Comparison of ENCODE assay signal across 10 mouse cellular contexts in genomic region chr2:25183336-25183735, GRCm38 (mm10). TPM values are rescaled to one million over a fixed set of nuclear protein-coding genes. Genes with fewer than 3 reads are reported as not detected.
DNase-seq lines count a peak whose midpoint lies in the region; ATAC-seq lines count a peak whose summit lies in the region.
"Had no signal": no experiment of that assay in that cellular context is flagged by ENCODE, and none has a peak within 500 bp of the region (broad histone marks: within the 10 kb centered on the region; RNA-seq: fewer than 3 reads in every experiment).

No protein-coding gene starts in this region.

- no peaks in the 10 kb centered on the region; the same call in 1 of the 2 replicates for H3K36me3 ChIP-seq in heart, embryonic 14.5 days (ENCODE audit: control insufficient read depth, insufficient read depth, low read length)
- H3K36me3 ChIP-seq in forebrain, embryonic 15.5 days: no peaks in the 10 kb centered on the region
- no peaks in the 10 kb centered on the region for H3K36me3 ChIP-seq in midbrain, embryonic 15.5 days (replicated peaks)

- WGBS in heart, embryonic 14.5 days: 64% methylated on average over 2 of the region's 2 CpGs
- 28% methylated on average over 2 of the region's 2 CpGs for WGBS in forebrain, embryonic 15.5 days
- 49% methylated on average over 2 of the region's 2 CpGs for WGBS in midbrain, embryonic 15.5 days

- ATAC-seq in heart, embryonic 14.5 days (ENCODE audit: insufficient number of reproducible peaks, insufficient read depth, low FRiP score, low read depth): no peak
- ATAC-seq in forebrain, embryonic 15.5 days (replicated peaks): no peak
- no peak for ATAC-seq in midbrain, embryonic 15.5 days (replicated peaks)

- H3K4me1 ChIP-seq in heart, embryonic 14.5 days (ENCODE audit: control insufficient read depth in 2 of 2, insufficient read depth in 2 of 2, low read length in 2 of 2): peaks cover 12 to 17% of the 10 kb centered on the region in 2 experiments; a peak in 3 of 4 replicates
- peaks cover 75% of the 10 kb centered on the region for H3K4me1 ChIP-seq in forebrain, embryonic 15.5 days
- H3K4me1 ChIP-seq in midbrain, embryonic 15.5 days: peaks cover 38% of the 10 kb centered on the region

- intact Hi-C loops in left cerebral cortex, postnatal 4 days (cut with DNase I): no loop called here

- no peak for DNase-seq in heart, adult 8-10 months (ENCODE audit: low spot score)
- DNase-seq in CD4-positive helper T cell, adult 2 months (ENCODE audit: low read depth, low spot score): peak; percentile 27
- DNase-seq in adrenal gland, postnatal 10 days: no peak
- DNase-seq in frontal cortex, postnatal 10 days (ENCODE audit: low spot score in 2 of 2): no peak
- DNase-seq in left cerebral cortex, postnatal 4 days: no peak
- DNase-seq: liver had no signal

- H3K9me3 ChIP-seq in heart, embryonic 14.5 days (ENCODE audit: control insufficient read depth, low read length): no peaks in the 10 kb centered on the region
- H3K9me3 ChIP-seq in forebrain, embryonic 15.5 days: no peaks in the 10 kb centered on the region
- H3K9me3 ChIP-seq in midbrain, embryonic 15.5 days: no peaks in the 10 kb centered on the region

- H3K9ac ChIP-seq in heart, embryonic 14.5 days (ENCODE audit: low read length): 0 out of 2 replicates have a peak overlapping the region, but pooled peaks have one; percentile 23
- H3K9ac ChIP-seq in forebrain, embryonic 15.5 days (replicated peaks): no peak overlapping the region
- no peak overlapping the region for H3K9ac ChIP-seq in midbrain, embryonic 15.5 days

- no peak overlapping the region; a peak in 1 of 4 replicates for H3K4me3 ChIP-seq in heart, embryonic 14.5 days (ENCODE audit: control insufficient read depth in 1 of 2, insufficient read depth in 1 of 2, low read depth in 1 of 2, low read length in 2 of 2)
- peak overlapping the region; percentile 73 for H3K4me3 ChIP-seq in forebrain, embryonic 15.5 days
- H3K4me3 ChIP-seq in midbrain, embryonic 15.5 days: peak overlapping the region; percentile 65

- peaks cover 42% of the 10 kb centered on the region for H3K27me3 ChIP-seq in heart, embryonic 14.5 days (ENCODE audit: control insufficient read depth, insufficient read depth, low read length)
- no peaks in the 10 kb centered on the region for H3K27me3 ChIP-seq in forebrain, embryonic 15.5 days
- no peaks in the 10 kb centered on the region for H3K27me3 ChIP-seq in midbrain, embryonic 15.5 days (replicated peaks)

- H3K27ac ChIP-seq in heart, embryonic 14.5 days (replicated peaks in 1 of 2; ENCODE audit: control insufficient read depth in 1 of 2, insufficient read depth in 1 of 2, low read depth in 2 of 2, low read length in 2 of 2): no peak overlapping the region
- H3K27ac ChIP-seq in forebrain, embryonic 15.5 days (replicated peaks): 0 out of 2 replicates have a peak overlapping the region, but pooled peaks have one; percentile 88
- no peak overlapping the region for H3K27ac ChIP-seq in midbrain, embryonic 15.5 days

- peak overlapping the region; percentile 95 for H3K4me2 ChIP-seq in heart, embryonic 14.5 days (ENCODE audit: low read length)
- peak overlapping the region; percentile 83 for H3K4me2 ChIP-seq in forebrain, embryonic 15.5 days (replicated peaks)
- H3K4me2 ChIP-seq in midbrain, embryonic 15.5 days: peak overlapping the region; percentile 77

RNA-seq across cellular contexts. Expression of gene Nrarp, which starts 2.8 kb away (rescaled TPM):
- 11.9 and 13.9 TPM in 2 replicates for polyA plus RNA-seq in heart, embryonic 14.5 days (2014; fragmentation: Nextera tagmentation; extraction: Ambion mirVana)
- total RNA-seq in heart, adult 8-10 months (2022): 1 to 10 TPM; 5.0 to 9.4 (median 9.2) TPM
- polyA plus RNA-seq in forebrain, embryonic 15.5 days (2015; fragmentation: Nextera tagmentation; extraction: Ambion mirVana): 25.2 and 27.5 TPM in 2 replicates
- polyA plus RNA-seq in midbrain, embryonic 15.5 days (2015; fragmentation: Nextera tagmentation; extraction: Ambion mirVana): 15.3 and 18.1 TPM in 2 replicates
- total RNA-seq in adrenal gland, postnatal 10 days (2021): 10 to 100 TPM; 15.1 to 15.5 TPM
- 10 to 100 TPM; 32.5 to 35.0 TPM for total RNA-seq in left cerebral cortex, postnatal 4 days (2021)

RNA-seq across cellular contexts. Expression of gene Tor4a, which starts 13.3 kb away (rescaled TPM):
- polyA plus RNA-seq in heart, embryonic 14.5 days (2014; fragmentation: Nextera tagmentation; extraction: Ambion mirVana): 6.5 and 8.0 TPM in 2 replicates
- 1 to 10 TPM; 3.9 to 5.0 (median 4.7) TPM for total RNA-seq in heart, adult 8-10 months (2022)
- 1.3 and 1.6 TPM in 2 replicates for polyA plus RNA-seq in forebrain, embryonic 15.5 days (2015; fragmentation: Nextera tagmentation; extraction: Ambion mirVana)
- 1.9 and 2.0 TPM in 2 replicates for polyA plus RNA-seq in midbrain, embryonic 15.5 days (2015; fragmentation: Nextera tagmentation; extraction: Ambion mirVana)
- 10 to 100 TPM; 13.9 to 19.5 TPM for total RNA-seq in adrenal gland, postnatal 10 days (2021)
- 1 to 10 TPM; 1.4 to 1.8 TPM for total RNA-seq in left cerebral cortex, postnatal 4 days (2021)

RNA-seq across cellular contexts. Expression of gene Nelfb, which starts 28.0 kb away (rescaled TPM):
- 58.4 and 65.9 TPM in 2 replicates for polyA plus RNA-seq in heart, embryonic 14.5 days (2014; fragmentation: Nextera tagmentation; extraction: Ambion mirVana)
- 10 to 100 TPM; 38.5 to 49.3 (median 39.5) TPM for total RNA-seq in heart, adult 8-10 months (2022)
- 96.7 and 102 TPM in 2 replicates for polyA plus RNA-seq in forebrain, embryonic 15.5 days (2015; fragmentation: Nextera tagmentation; extraction: Ambion mirVana)
- 126 and 129 TPM in 2 replicates for polyA plus RNA-seq in midbrain, embryonic 15.5 days (2015; fragmentation: Nextera tagmentation; extraction: Ambion mirVana)
- total RNA-seq in adrenal gland, postnatal 10 days (2021): 10 to 100 TPM; 46.3 to 48.8 TPM
- 10 to 100 TPM; 62.6 to 65.1 TPM for total RNA-seq in left cerebral cortex, postnatal 4 days (2021)

RNA-seq across cellular contexts. Expression of gene Stpg3, which starts 31.1 kb away (rescaled TPM):
- not detected in 2 replicates for polyA plus RNA-seq in heart, embryonic 14.5 days (2014; fragmentation: Nextera tagmentation; extraction: Ambion mirVana)
- not detected for total RNA-seq in heart, adult 8-10 months (2022)
- not detected in 2 replicates for polyA plus RNA-seq in forebrain, embryonic 15.5 days (2015; fragmentation: Nextera tagmentation; extraction: Ambion mirVana)
- not detected in 2 replicates for polyA plus RNA-seq in midbrain, embryonic 15.5 days (2015; fragmentation: Nextera tagmentation; extraction: Ambion mirVana)
- not detected for total RNA-seq in adrenal gland, postnatal 10 days (2021)
- not detected for total RNA-seq in left cerebral cortex, postnatal 4 days (2021)
- total RNA-seq: gastrocnemius, adult 8-10 months had no signal

RNA-seq across cellular contexts. Expression of gene Fam166a, which starts 35.2 kb away (rescaled TPM):
- 0.93 TPM in 1 of 2 replicates, not detected in the other for polyA plus RNA-seq in heart, embryonic 14.5 days (2014; fragmentation: Nextera tagmentation; extraction: Ambion mirVana)
- total RNA-seq in heart, adult 8-10 months (2022): not detected
- 1.2 TPM in 1 of 2 replicates, not detected in the other for polyA plus RNA-seq in forebrain, embryonic 15.5 days (2015; fragmentation: Nextera tagmentation; extraction: Ambion mirVana)
- polyA plus RNA-seq in midbrain, embryonic 15.5 days (2015; fragmentation: Nextera tagmentation; extraction: Ambion mirVana): 0.43 and 0.78 TPM in 2 replicates
- total RNA-seq in adrenal gland, postnatal 10 days (2021): not detected
- total RNA-seq in left cerebral cortex, postnatal 4 days (2021): not detected
- total RNA-seq: gastrocnemius, adult 8-10 months had no signal

Comparison
In these comparisons a context has a peak if more than half of its experiments do, and no peak if none do; other contexts are left out.
1. H3K4me3 ChIP-seq: peak in forebrain, embryonic 15.5 days (single experiment) and midbrain, embryonic 15.5 days (single experiment); none in heart, embryonic 14.5 days (0 of 2).
2. Peak in every context shown above with its lines, with median percentiles within 50 percentile points of each other: H3K4me2 ChIP-seq.